Mouse (Mus musculus) frontal cortex, adult (tissue): ENCODE results near the gene Slmap.
"Not testable (repeated sequence)": the region's sequence is repeated elsewhere in the genome, so short reads cannot be mapped to it uniquely, and the experiment has no call there.

Source experiments
- ATAC-seq: cut with Nextera tagmentation; 2 replicates; pipeline ENCODE4 v1.9.2; 2017; ENCODE audit warnings: mild to moderate bottlenecking, moderate library complexity, mixed read lengths; ENCODE audit not compliant: low TSS enrichment

The Slmap gene

DNA sequence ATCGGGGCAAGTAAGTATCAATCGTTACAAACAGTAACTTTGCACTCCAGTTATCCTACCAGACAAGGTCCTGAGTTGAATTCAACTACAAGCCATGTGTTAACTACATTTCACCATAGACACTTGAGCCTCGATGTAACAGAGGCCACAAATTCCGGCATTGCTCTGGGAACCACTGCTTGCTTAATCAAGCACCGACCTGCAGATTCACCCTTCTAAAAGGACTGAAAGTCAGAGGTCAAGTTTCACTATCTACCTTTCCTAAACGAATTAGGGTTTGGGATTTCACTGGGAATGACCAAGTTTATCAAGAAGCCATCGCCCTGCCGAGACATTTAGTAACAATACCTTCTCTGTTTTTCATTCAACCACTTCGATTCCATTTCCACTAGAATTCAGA is 2.0 kb downstream of the Slmap start:
- ATAC-seq: no peak

DNA sequence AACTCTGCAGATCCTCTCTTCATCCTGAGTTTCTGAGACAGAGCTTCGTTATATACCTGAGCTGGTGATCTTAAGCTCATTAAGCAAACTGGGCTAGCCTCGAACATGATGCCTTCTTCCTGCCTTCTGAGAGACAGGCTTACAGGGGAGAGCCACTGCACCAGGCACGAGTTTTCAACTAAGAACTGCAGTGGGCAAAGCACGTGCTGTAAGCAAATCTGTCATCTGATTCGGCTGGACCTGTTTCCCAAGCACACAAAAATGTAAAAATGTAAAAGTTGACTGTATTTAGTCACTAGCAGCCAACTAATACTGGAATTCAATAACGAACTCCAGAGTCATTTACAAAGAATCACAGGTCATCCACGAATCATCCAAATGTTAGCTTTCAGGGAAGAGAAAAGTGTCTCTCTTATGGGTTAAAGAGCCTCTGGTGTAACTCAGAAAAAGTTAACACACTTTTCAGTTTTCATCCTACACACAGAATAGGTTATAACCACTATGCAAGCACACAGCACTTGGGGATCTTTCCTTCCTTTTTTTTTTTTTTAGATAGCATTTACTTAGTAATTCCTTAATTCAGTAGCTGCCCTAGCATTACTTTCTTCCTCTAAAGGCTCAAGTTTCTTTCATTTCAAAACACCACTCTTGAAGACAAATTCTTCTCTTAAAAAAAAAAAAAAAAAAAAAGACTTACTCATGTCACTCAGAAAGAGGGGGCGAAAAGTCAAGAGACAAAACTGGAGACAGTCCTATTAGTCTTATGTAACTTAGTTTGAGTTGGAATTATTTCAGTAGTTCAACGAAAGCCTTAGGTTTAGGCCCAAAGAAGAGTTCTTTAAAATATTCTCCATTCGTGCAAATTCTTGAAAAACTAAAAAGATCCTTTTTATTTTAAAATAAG is 3.1 kb downstream of the Slmap start:
- no peak for ATAC-seq

DNA sequence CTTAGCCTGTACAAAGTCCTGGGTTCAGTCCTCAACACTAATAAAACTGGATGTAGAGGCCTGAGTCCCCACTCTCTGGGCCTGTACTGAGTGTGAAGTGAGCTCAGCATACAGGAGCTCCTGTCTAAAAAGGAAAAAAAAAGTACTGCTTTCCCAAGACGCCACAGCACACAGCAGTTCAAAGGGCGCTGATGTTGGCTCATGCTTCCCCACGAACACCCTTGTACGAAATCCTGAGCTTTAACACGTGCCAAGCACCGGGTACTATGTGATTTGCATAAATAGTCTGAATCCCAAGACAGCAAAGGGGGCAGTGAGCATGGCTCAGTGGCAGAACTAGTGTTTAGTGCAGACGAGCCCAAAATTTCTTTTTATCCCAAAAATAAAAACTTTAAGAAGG is 4.4 kb downstream of the Slmap start:
- ATAC-seq: no peak

DNA sequence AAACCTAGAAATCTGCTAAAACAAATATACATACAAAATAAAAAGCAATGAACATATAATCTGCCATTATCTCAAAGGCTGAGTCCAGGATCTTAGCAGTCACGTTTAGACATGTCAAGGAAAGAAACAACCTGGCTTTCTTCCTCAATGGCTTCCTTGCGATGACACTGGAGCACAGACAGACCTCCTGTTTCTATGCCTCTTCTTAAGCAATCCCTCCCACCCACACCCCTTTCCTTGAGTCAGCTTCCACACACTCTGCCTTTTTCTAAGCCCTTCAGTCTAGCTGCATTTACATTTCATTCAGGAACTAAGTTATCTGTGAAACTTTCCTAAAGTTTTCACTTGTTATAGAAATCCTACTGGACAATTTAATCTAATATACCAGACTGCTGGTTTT is 6.4 kb downstream of the Slmap start:
- ATAC-seq: no peak

DNA sequence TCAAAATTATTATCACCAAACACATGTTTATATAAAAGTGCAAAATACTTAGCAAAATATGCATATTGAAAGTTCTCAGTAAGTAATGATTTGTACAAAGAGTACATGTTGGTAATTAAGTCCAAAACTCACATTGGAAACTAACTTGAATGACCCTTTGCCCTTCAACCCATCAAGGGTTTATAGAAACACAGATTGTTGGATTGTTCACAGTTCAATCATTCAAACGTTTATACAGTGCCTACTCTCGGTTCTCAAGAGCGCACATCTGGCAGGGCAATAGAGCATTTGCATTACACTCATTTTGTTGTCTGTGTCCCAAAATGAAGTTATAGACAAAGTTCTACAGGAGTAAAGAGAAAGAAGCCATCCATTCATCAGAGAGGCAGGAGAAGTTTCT is 8.8 kb downstream of the Slmap start:
- ATAC-seq: no peak

DNA sequence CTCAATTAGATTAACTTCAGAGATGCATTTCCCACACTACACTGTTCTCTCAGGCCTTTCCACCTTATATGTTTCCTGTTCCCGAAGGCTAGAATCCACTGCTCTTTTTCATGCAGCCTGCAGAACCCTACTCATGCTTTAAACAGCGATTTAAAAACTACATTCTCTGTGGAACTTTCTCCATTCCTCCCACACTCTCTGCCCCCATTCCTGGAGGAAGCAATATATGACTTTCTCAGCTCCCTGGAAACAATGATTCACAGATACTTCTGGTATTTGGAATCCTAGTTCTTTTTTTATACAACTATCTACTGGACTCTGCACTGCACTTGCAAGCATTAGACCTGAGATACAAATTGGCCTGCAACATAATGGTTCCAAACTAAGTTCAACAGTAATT is 11.6 kb downstream of the Slmap start:
- peak; percentile 91 for ATAC-seq

DNA sequence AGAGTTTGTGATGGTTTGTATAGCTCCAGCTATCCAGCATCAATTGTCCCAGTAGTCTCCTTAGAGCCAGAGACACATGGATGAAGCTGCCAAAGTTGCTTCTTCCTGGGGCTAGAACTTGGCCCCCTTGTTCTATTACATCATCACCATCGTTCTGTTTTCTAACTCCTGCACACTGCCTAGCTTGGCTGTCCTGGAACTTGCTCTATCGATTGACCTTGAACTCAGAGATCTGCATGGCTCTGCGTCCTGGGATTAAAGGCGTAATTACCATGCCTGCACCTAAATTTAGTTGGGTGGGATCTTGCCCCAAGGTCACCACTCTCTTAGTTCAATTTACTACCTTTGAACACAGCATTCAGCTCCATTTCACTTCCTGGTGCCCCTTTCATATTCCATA is 14.9 kb downstream of the Slmap start:
- ATAC-seq: no peak

DNA sequence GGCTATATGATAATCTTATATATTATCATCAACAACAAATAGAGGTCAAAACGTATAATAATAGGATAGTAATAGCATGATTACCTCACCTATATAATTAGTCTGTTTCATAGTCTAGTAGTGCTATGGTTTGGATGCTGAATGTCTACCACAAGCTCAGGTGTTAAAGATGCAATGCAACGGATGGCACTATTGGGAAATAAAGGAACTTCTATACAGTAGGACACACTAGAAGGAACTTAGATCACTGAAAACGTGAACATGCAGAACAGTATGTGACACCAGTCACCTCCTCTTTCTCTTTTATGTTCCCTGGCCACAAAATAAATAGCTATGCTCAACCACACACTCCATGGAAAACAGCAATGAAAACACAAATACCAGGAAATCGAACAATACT is 16.9 kb downstream of the Slmap start:
- no peak for ATAC-seq

DNA sequence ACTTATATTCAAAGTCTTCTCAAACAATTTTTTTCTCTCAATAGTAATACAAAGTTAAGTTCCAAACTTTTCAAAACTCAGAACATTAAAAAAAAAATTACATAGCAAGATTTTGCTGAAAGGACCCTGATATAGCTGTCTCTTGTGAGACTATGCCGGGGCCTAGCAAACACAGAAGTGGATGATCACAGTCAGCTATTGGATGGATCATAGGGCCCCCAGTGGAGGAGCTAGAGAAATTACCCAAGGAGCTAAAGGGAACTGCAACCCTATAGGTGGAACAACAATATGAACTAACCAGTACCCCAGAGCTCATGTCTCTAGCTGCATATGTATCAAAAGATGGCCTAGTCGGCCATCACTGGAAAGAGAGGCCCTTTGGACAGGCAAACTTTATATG is 18.5 kb downstream of the Slmap start:
- ATAC-seq: not testable (repeated sequence)

DNA sequence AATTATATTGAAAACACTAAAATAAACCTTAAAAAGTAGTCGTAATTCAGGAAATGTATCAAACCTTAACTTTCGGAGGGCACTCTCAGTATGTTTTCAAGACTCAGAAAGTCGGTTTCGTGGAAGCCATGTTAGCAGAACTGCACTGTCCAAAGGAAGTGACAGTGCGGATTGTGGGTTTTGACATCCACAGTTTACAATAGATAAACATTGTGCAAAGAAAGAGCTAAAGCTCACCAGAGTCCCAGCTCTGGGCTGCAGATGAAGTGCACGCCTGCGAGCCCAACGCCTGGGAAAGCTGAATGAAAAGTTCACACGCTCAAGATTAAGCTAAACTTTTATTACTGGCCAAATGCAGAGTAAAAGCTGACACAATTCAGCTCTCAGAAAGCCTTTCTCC is 18.9 kb downstream of the Slmap start:
- ATAC-seq: no peak

DNA sequence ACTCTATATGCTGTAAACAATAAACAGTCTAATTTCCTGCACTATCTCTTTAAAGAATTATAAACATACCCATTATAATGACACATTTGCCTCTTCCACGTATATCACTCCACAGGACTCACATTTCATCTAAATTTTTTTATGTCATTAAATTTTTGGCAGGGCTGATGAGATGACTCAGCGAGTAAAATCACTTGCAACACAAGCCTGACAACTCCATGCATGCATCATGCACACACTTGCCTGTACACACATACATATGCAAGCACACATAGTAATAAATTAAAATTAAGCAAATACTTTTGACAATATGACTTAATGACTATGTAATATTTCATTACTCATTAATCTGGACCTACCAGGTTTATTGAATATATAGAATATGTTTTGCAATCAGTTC is 24.2 kb downstream of the Slmap start:
- no peak for ATAC-seq

DNA sequence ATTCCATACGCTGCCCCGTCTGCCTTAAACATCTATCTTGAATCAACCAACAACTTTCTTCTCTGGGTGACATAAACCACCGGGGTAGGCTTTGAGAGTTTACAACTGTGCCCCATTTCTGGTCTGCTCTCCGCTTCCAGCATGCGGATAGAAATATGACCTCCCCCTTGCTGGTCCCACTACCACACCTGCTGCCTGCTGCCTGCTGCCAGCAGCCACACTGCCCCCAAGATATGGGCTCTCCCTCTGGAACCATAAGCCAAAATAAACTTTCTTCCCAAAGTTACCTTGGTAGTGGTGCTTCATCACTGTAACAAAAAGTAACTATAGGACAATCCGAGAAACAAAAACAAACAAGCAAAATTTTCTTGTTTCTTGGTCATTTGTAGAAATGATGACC is 26.6 kb downstream of the Slmap start:
- ATAC-seq: no peak

DNA sequence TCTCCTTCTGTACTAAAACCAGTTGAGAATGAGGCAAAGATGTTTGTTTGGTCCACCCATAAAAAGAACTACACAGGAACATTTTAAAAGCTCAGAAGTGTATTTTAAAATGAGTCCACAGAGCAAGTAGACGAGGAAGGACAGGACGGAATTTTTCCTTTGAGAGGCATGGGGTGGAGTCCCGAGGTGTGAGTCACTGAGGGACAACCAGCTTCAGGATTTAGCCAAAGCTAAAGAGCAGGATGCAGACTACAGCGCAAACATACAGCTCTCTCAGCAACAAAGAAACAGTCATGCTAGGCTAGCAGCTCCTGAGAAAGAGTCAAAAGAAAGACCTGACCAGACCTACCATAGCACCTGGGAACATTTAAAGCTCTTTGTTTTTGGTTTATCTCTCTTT is 27.4 kb downstream of the Slmap start:
- no peak for ATAC-seq

DNA sequence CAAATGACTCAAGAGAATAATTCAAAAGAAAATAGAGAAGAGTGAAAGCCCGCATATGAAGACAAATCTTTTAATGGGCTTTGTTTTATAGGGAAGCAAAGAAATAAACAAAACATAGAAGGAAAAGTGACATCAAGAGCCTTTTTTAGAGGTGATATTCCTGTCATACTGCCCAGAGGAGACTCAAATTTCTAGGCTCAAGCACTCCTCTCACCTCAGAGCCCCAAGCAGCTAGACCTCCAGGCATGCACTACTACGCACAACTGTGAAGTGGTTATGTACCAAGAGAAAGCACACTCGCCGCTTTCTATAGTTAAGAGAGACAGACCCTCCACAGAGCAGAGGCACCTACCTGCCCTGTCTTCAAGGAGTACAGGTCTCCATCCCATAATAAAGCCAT is 30.2 kb downstream of the Slmap start:
- no peak for ATAC-seq

DNA sequence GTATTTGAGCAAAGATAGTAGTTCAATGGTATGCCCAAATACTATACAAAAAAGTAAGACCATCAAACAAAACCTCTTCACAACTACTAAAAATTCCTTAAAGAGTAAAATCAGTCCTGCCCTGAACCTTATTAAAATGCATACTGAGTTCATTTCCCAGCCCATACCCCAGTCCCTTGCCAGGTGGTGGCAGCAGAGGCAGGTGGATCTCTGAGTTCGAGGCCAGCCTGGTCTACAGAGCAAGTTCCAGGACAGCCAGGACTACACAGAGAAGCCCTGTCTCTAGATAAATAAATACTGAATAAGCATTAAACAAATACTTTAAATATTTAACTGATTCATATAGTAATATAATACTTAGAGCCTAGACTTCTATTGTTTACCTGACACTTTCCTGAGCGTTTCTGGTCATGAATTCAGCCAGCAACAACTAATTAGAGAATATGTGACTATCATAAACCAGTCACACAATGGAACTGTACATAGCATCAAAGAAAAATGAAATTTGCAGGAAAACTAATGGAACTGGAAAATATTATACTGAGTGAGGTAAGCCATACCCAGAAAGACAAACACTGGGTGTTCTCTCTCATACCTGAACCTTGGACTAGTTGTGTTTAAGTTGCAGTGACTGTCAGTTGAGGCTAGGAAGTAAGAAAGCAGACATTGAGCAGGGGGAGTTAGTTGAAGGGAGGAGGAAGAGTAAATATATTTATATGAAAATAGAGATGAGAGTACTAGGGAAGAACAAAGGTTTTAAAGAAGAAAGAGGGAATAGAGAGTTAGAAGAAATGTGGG is 34.4 kb downstream of the Slmap start:
- no peak for ATAC-seq

DNA sequence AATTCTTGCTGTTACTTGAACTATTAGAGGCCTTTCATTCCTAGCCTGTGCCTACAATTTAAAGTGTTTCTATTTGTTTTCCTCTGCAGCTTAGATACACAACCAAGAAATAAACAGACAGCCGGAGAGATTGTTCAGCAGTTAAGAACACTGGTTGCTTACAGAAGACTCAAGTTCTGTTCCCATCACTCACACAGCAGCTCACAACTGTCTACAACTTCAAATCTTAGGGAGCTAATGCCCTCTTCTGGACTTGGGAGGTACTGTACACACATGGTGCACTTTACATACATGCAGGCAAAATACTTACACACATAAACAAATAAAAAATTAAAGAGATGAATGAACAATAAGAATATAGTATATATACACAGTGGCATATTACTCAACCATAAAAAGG is 39.7 kb downstream of the Slmap start:
- no peak for ATAC-seq

DNA sequence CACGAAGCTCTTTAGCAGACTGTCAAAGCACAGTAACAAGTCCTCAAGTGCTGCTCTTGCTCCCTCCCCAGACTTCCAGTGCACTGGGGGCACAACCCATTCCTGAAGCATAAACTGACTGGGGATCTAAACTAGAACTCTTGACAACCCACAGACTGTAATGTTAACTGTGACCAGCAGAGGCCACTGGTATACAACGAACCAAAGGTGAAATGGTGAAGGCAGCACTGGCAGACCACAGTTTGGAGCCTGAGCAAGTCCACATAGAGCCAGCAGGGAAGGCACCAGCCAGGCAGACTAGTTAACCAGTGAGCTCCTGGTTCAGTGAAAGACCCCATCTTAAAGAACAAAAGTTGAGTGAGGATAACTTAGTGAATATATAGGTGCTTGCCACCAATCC is 43.6 kb downstream of the Slmap start:
- ATAC-seq: peak; percentile 89

DNA sequence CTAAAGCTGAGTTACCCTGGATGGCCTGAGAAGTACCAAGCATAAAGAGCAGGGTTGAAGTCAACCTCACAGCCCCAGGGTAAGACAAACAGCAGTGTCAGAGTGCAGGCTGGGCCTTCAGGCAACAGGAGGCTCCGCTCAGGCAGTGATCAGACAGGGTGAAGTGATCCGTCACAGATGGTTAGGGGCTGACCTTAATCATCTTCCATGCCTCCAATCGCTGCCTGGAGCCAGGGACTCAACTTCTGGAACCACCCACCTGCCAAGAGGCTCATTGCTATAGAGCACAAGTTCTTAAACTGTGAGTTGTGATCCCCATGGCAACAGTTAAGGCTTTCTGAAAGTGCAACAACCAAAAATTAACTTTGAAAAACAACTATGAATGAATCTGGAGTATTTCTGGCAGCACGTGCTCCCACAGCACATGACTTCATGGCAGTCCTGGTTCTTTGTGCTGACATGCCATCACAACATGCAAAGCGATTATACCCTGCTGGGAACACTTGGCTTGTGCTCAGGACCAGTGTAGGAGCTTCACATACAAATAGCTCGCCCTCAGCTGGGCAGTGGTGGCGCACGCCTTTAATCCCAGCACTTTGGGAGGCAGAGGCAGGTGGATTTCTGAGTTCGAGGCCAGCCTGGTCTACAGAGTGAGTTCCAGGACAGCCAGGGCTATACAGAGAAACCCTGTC is 46.3 kb downstream of the Slmap start:
- peak; percentile 38; the same call in 1 of the 2 replicates for ATAC-seq

DNA sequence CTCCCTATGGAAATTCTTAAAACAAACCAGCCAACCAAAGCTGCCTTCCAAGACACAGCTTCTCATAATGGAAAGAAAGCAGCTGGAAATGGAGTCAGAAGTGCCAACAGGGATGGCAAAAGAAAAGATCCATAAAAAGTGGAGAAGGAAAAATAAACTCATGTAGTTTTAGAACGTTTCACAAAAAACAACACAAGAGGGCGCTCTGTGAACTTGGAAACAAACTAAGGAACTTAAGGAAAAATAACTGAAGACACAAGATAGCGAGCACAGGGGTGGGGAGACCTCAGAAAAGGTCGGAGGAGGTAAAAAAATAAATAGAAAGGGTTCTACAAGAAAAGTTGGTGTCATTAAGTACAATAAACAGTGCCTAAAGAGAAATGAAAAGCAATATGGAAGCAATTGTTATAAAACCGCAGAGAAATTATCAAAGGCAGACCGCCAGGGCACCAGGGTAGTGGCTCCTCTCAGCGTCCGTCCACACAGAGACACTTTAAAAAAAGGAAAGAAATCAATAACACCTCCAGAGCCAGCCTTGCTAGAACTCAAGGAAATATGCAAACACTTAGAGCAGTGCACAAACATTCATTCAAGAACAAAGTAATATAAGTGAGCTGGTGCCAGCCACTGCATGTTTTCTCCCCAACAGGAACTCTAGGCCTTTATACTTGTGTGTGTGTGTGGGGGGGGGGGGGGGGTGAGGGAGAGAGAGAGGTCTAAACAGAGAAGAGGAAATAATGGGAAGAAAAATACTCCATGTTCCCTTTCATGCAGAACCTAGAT is 48.1 kb downstream of the Slmap start:
- no peak for ATAC-seq

DNA sequence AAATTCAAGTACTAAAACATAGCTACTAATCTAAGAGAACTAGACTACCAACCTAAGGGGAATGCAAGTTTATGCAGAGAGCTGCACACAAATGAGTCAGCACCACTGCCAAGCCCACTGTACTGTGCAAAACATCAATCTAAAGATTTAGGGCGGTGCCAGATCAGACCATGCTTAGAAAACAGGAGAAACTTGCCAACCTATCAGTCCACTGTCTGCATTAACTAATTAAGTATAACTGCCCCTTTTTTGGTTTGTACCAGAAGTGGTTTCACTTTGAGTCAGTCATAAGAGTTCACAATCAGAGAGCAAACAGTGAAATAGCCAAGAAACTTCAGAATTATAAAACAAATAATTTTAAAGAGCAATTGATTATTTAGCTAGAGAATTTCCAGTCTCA is 53.3 kb downstream of the Slmap start:
- ATAC-seq: no peak

DNA sequence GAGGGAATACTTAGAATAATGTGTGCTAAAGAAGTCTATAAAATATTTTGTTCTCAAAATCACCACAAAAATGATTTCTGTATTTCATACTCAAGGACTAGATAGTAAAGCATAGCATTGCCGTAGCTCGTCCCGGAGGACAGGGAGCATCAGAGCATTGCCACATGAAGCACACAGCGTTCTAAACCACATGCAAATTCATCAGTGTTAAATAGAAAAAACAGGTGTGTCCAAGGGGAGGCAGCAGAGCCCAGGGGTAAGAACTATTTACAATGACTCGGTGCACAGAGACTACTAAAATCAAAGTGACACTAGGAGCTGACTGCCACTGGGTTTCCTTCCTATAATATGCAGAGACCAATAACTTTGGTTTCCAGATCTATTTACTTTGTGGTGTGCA is 57.0 kb downstream of the Slmap start:
- ATAC-seq: no peak

DNA sequence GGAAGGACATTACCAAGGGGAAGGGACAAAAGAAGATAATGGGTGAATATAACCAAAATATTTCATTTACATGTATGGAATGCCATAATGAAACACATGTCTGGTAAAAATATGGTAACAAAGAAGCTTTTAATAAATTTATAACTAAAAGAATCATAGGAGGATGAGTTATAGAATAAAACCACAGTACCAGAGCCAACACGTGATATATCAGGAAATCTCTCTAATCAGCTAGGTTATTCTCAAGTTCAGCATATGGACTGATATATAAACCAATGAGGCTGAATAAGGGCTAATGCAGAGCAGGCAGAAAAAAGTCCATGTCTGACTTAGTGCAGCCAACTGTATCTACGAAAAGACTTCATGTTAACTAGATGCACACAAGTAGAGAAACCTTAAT is 58.3 kb downstream of the Slmap start:
- ATAC-seq: no peak
